Mouse (Mus musculus): ENCODE data around the gene Traf3ip3.

DNA sequence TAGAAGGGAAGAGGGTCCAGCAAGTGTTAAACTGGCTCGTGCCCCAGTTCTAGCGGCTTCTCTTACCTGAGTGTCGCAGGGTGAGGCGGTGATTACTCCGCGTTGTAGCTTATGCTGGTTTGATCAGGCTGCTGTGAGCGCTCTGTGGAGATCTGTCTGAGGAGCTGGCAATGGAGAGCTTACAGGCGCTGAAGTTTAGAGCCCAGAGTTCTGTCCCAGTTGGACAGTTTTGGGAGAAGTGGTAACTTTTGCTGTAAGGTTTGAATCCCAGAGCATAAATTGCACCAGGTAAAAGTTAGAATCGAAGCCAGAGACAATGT is 27.7 kb downstream of the Traf3ip3 start:
- TF ChIP-seq CTCF (IDR thresholded peaks at IDR 0.05; ENCODE audit: control insufficient read depth, insufficient read depth, insufficient replicate concordance, low read depth, low read length): no peak
- TF ChIP-seq POLR2A (IDR thresholded peaks at IDR 0.05; ENCODE audit: control insufficient read depth, low read depth, low read length): no peak

Data from testis, adult 2 months (tissue).